In the genomic region with DNA sequence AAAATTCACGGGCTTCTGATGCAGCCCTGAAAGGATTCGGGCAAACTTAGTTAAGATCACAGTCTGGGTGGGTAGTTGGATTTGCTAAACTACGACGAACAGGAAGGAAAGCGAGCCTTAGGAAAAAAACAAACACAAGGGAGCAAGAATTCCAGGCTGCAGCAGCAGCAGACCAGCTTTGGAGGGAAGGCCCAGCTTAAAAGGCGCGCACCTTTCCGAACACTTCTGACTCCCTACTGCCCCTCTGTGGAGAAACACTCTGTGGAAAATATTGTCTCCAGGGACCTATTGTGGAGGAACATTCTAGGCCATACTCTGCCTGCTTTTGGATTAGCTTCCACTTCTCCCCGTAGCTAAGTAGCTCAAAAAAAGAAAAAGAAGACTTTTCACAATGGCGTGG, we compare ENCODE assay signal across 8 mouse cellular contexts. TPM values are rescaled to one million over a fixed set of nuclear protein-coding genes. Genes with fewer than 3 reads are reported as not detected.
DNase-seq lines count a peak whose midpoint lies in the region; ATAC-seq and TF ChIP-seq lines count a peak whose summit lies in the region.

No protein-coding gene starts in this region.

- H3K36me3 ChIP-seq in heart, embryonic 12.5 days, result no peaks in the 10 kb centered on the region
- no peaks in the 10 kb centered on the region for H3K36me3 ChIP-seq in kidney, embryonic 14.5 days (ENCODE audit: control insufficient read depth, insufficient read depth, low read length)
- H3K36me3 ChIP-seq in liver, embryonic 12.5 days, result no peaks in the 10 kb centered on the region
- no peaks in the 10 kb centered on the region for H3K36me3 ChIP-seq in neural tube, embryonic 15.5 days

- no peaks in the 10 kb centered on the region for H3K27me3 ChIP-seq in heart, embryonic 12.5 days (replicated peaks)
- H3K27me3 ChIP-seq in kidney, embryonic 14.5 days (ENCODE audit: control insufficient read depth, insufficient read depth, low read length), result no peaks in the 10 kb centered on the region
- H3K27me3 ChIP-seq in liver, embryonic 12.5 days (replicated peaks), result no peaks in the 10 kb centered on the region
- no peaks in the 10 kb centered on the region for H3K27me3 ChIP-seq in neural tube, embryonic 15.5 days (replicated peaks)

- no peaks in the 10 kb centered on the region for H3K9me3 ChIP-seq in heart, embryonic 12.5 days (replicated peaks)
- no peaks in the 10 kb centered on the region for H3K9me3 ChIP-seq in kidney, embryonic 14.5 days (ENCODE audit: control insufficient read depth, low read length)
- H3K9me3 ChIP-seq in liver, embryonic 12.5 days (replicated peaks), result no peaks in the 10 kb centered on the region
- H3K9me3 ChIP-seq in neural tube, embryonic 15.5 days (replicated peaks), result no peaks in the 10 kb centered on the region

- ATAC-seq in heart, embryonic 12.5 days (ENCODE audit: insufficient number of reproducible peaks, low FRiP score), result no peak
- peak; percentile 61; the same call in 1 of the 2 replicates for ATAC-seq in kidney, embryonic 14.5 days (ENCODE audit: low FRiP score, low TSS enrichment)
- no peak for ATAC-seq in liver, embryonic 12.5 days
- ATAC-seq in neural tube, embryonic 15.5 days (ENCODE audit: low FRiP score), result no peak

- peak; percentile 0 to 48 for DNase-seq in layer of hippocampus, adult 2 months (ENCODE audit: low spot score in 2 of 2)
- no peak for DNase-seq in layer of hippocampus, adult 9-10 months (ENCODE audit: low spot score)
- peak; percentile 63 for DNase-seq in embryo, embryonic 9.5 days (ENCODE audit: extremely low spot score)
- DNase-seq in B cell, adult 2 months, result no peak

- peak overlapping the region; percentile 14; the same call in 1 of the 2 replicates for H3K4me2 ChIP-seq in heart, embryonic 12.5 days
- H3K4me2 ChIP-seq in kidney, embryonic 14.5 days (replicated peaks; ENCODE audit: low read depth, low read length), result no peak overlapping the region; the same call in 1 of the 2 replicates
- peak overlapping the region; percentile 36 for H3K4me2 ChIP-seq in liver, embryonic 12.5 days
- peak overlapping the region; percentile 15; the same call in 1 of the 2 replicates for H3K4me2 ChIP-seq in neural tube, embryonic 15.5 days

- H3K4me3 ChIP-seq in layer of hippocampus, adult 2 months, result no peak overlapping the region
- H3K4me3 ChIP-seq in heart, embryonic 12.5 days, result no peak overlapping the region
- H3K4me3 ChIP-seq in kidney, embryonic 14.5 days (ENCODE audit: low read length), result no peak overlapping the region
- H3K4me3 ChIP-seq in liver, embryonic 12.5 days, result no peak overlapping the region
- H3K4me3 ChIP-seq in neural tube, embryonic 15.5 days (replicated peaks), result no peak overlapping the region

- H3K4me1 ChIP-seq in heart, embryonic 12.5 days (replicated peaks), result 0 out of 2 replicates have a peak, but pooled peaks cover 5% of the 10 kb centered on the region
- 0 out of 2 replicates have a peak, but pooled peaks cover 7% of the 10 kb centered on the region for H3K4me1 ChIP-seq in kidney, embryonic 14.5 days (ENCODE audit: control insufficient read depth, insufficient read depth, low read length)
- H3K4me1 ChIP-seq in liver, embryonic 12.5 days, result 0 out of 2 replicates have a peak, but pooled peaks cover 3% of the 10 kb centered on the region
- H3K4me1 ChIP-seq in neural tube, embryonic 15.5 days, result peaks cover 7% of the 10 kb centered on the region; the same call in 1 of the 2 replicates

- peak; percentile 73 for TF ChIP-seq CTCF in layer of hippocampus, adult 2 months (conservative IDR thresholded peaks at IDR 0.05)

- H3K27ac ChIP-seq in layer of hippocampus, adult 2 months, result no peak overlapping the region
- peak overlapping the region; percentile 77 for H3K27ac ChIP-seq in heart, embryonic 12.5 days (ENCODE audit: poor library complexity, severe bottlenecking)
- H3K27ac ChIP-seq in kidney, embryonic 14.5 days (ENCODE audit: low read depth, low read length), result peak overlapping the region; percentile 87
- 0 out of 2 replicates have a peak overlapping the region, but pooled peaks have one; percentile 48 for H3K27ac ChIP-seq in liver, embryonic 12.5 days
- H3K27ac ChIP-seq in neural tube, embryonic 15.5 days (replicated peaks), result no peak overlapping the region

- 16% methylated on average over 10 of the region's 10 CpGs for WGBS in heart, embryonic 12.5 days
- 34% methylated on average over 10 of the region's 10 CpGs for WGBS in kidney, embryonic 14.5 days
- WGBS in liver, embryonic 12.5 days (ENCODE audit: insufficient replicate concordance), result 14% methylated on average over 10 of the region's 10 CpGs
- 24% methylated on average over 10 of the region's 10 CpGs for WGBS in neural tube, embryonic 15.5 days

- 0 out of 2 replicates have a peak overlapping the region, but pooled peaks have one; percentile 15 for H3K9ac ChIP-seq in heart, embryonic 12.5 days
- H3K9ac ChIP-seq in kidney, embryonic 14.5 days (ENCODE audit: low read depth, low read length), result peak overlapping the region; percentile 37; the same call in 1 of the 2 replicates
- no peak overlapping the region for H3K9ac ChIP-seq in liver, embryonic 12.5 days
- no peak overlapping the region for H3K9ac ChIP-seq in neural tube, embryonic 15.5 days (replicated peaks)

RNA-seq across cellular contexts. Expression of gene Gpc3, which starts 38.2 kb away (rescaled TPM):
- total RNA-seq in layer of hippocampus, adult 2 months (2021), result 1 to 10 TPM; 7.1 to 7.3 TPM
- 598 and 601 TPM in 2 replicates for polyA plus RNA-seq in heart, embryonic 12.5 days (2016; fragmentation: Nextera tagmentation; extraction: Ambion mirVana)
- polyA plus RNA-seq in kidney, embryonic 14.5 days (2014; fragmentation: Nextera tagmentation; extraction: Ambion mirVana), result 1,004 and 1,032 TPM in 2 replicates
- 277 and 278 TPM in 2 replicates for polyA plus RNA-seq in liver, embryonic 12.5 days (2016; fragmentation: Nextera tagmentation; extraction: Ambion mirVana)
- 86.6 and 128 TPM in 2 replicates for polyA plus RNA-seq in neural tube, embryonic 15.5 days (2015; fragmentation: Nextera tagmentation; extraction: Ambion mirVana)

Comparison
In these comparisons a context has a peak if more than half of its experiments do, and no peak if none do; other contexts are left out.
1. DNase-seq: peak in layer of hippocampus, adult 2 months (2 of 2) and embryo, embryonic 9.5 days (single experiment); none in layer of hippocampus, adult 9-10 months (single experiment) and B cell, adult 2 months (0 of 2).
2. H3K27ac ChIP-seq: peak in heart, embryonic 12.5 days (single experiment), kidney, embryonic 14.5 days (single experiment) and liver, embryonic 12.5 days (single experiment); none in layer of hippocampus, adult 2 months (single experiment) and neural tube, embryonic 15.5 days (single experiment).
3. H3K9ac ChIP-seq: peak in heart, embryonic 12.5 days (single experiment) and kidney, embryonic 14.5 days (single experiment); none in liver, embryonic 12.5 days (single experiment) and neural tube, embryonic 15.5 days (single experiment).